Mouse (Mus musculus) thymus, postnatal 10 days (tissue): ENCODE data around the gene Bmp6.

ENCODE experiments used
- DNase-seq, 2 experiments: peaks; one replicate each; pipeline ENCODE4 v3.0.0; 2021; ENCODE audit warnings: low spot score in 2 of 2

Gene Bmp6

DNA sequence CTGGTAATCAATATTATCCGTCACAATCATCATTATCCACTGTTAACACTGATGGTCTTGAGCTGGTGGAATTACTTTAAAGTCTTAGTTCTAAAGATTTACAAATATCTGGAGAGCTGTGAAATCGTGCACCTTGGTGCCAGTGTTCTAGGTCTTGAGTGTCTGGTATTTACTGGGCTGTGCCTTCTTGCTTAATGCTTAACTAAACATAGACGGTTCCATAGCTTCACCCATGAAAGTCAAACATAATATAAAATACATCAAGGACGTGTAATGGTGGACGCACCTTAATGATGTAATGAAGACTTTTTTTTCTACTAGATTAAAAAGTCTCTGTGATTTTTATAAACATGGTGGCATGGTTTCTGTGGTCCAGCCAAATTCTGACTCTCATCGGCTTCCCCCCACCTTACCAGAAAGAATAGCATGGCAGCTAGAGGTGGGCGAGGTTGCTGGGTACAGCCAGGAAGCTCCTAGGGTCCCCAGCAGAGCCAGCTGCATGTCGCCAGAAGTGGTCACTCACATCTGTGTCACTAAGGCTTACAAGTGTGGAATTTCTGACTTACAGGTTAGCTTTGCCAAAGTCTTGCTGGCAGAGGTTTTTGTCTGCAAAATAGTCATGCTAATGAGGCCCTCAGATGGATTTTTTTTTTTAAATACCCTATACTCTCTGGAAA lies 200.0 kb downstream of the Bmp6 start:
- no peak for DNase-seq

DNA sequence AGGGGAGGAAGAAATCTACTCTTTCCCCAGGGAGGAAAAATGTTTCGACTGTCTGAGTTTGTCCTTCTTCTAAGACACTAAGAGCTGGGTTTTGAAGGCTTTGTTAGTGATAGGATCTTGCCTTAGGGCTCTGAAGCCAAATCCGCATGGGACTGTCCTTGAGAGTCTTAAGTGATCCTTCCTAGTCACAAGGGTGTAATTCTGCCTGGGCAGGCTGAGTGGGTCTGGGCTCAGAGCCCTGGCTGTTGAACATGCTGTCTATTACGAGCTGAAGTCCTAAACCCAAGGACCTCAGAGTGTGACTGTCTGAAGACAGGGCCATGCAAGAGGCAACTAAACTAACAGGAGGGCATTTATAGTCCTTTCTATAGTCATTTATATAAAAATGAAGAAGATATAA lies 200.6 kb downstream of the Bmp6 start:
- no peak for DNase-seq

DNA sequence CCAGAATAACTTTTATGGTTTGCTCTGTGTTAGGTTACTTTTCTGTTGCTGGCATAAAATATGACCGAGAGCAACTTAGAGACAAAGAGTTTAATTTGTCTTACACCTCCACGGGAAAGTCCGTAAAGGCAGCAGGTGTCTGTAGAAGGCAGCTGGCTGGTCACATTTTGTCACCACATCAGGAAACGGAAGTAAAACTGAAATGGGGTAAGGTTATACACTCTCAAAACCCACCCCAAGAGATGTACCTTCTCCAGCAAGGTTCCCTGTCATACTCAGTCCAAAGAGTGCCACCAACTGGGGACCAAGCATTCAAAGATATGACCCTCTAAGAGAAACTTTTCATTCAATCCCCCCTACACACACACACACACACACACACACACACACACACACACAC lies 201.8 kb downstream of the Bmp6 start:
- DNase-seq = peak in 1 of 2 experiments; percentile 14

DNA sequence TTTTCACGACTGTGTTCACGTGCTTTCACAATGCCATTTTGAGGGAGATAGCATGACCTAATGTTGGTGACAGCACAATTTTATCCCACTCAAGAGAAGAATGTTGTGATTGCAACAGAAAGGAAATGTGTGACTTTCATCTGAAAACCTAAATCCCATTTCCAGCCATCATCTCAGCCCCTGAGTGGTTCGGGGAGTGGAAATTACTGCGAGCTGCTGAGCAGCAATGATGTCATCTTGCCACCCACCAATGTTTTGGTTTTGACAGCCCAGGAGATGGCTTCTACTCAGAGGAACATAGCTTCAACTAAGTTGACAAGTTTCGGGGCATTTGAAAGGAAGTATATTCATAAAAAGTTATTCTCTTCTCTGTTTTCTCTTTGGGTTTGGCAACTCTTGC lies 202.8 kb downstream of the Bmp6 start:
- no peak for DNase-seq

DNA sequence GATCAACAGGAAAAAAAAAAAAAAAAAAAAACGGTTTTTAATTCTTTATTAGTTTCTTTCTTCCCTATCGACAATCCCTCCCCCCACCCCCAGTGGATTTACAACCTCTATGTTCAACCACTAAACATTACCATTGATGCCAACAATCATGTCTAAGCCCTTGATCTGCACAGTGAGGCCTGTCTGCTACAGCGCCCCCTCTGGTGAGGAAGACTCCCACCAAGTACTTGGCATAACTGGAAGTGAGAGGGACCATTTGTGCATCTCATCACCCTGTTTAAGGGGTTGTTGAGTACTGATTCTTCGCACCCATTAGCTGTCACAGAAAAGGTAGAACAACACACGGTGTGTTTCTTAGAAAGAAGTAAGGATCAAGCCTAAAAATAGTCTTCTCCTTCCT lies 203.8 kb downstream of the Bmp6 start:
- DNase-seq = no peak
